Mouse (Mus musculus) frontal cortex, postnatal 25 days (tissue): ENCODE measurements around the gene Tekt3.

Source experiments
- DNase-seq, 2 experiments: peaks; one replicate each; pipeline ENCODE4 v3.0.0; 2022; ENCODE audit warnings: low spot score in 2 of 2

Gene Tekt3

DNA sequence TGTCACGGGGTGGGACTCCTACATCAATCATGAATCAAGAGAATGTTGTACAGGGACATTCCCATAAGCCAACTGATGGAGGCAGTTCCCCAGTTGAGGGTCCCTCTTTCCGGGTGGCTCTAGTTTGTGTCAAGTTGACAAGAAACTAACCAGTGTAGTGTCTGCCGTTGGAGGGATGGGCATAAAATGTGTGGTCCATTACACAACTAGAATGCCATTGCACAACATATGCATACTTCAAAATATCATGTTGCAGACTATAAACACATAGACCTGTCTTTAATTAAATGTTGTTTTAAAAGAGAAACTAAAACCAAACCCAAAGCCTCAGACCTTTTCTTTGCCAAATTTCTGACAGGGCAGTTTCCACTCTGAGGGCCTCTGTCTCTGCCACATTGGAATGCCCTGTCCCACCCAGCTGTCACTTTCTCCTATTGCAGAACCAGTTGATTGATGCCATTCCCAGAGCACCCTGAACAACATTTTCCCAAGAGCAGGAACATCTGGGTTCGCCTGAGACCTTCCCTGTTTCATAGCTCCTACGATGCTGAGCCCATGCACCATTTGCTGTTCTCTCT lies 3.0 kb upstream of the Tekt3 start:
- DNase-seq = no peak

DNA sequence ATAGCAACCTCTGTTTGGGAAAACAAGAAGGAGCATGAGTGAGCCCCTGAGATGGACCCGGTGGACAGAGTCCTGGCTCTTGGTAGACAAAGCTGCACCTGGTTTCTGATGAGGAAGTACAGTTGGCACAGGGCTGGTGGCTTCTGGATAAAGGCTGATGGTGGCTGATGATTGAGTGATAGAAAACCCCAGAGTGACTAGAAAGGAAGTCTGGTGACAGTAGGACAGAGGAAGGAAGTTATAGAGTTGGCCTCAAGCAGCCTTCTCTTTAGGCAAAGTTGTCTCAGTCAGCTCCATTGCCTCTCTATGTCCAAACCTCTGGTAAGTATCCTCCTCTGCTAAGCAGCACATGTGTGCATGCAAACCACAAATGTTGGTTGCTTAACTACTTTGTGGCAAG lies 1.5 kb upstream of the Tekt3 start:
- DNase-seq = no peak

DNA sequence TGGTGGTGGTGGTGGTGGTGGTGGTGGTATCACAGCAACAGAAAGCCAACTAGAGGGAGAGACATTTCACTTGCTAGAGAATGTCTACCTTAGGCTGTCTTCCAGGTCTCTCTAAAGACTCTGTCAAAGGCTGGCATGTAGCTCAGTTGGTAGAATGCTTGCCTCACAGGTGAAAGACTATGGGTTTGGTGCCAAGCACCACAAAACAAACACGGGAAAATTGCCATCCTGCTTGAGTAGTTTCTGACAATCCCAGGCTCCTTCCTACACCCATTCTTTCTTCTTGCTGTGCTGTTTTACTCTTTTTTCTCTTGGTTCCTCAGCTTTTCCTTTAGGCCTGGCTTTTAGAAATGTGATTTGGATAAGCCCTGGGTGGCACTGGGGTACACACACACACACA lies 5.1 kb downstream of the Tekt3 start:
- DNase-seq = no peak

DNA sequence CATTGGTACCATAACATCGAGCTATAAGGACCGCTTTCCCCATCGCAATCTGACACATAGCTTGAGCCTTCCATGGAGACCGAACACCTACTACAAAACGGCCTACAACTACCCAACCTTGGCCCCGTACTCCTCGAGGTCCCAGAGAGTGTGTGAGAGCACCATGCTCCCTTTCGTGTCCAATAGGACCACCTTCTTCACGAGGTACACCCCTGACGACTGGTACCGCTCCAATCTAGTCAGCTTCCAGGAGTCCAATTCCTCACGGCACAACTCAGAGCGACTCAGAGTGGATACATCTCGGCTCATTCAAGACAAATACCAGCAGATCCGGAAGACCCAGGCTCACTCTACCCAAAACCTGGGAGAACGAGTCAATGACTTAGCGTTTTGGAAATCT lies 8.6 kb downstream of the Tekt3 start:
- no peak for DNase-seq

DNA sequence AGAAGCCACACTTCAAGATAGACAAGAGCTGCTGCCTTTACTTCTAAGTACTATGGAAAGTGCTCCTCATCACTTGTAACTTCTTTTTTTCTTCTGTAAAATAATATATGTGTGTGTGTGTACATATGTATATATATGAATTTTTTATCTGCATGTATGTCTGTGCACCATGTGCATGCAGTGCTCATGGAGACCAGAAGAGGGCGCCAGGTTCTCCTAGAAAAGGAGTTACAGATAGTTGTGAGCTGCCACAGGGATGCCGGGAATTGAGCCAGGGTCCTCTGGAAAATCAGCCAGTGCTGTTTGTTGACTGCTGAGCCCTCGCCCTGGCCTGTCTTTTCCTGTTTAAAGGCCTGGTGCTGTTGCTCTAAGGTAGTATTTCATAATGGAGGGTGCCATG lies 23.1 kb downstream of the Tekt3 start:
- DNase-seq = no peak

DNA sequence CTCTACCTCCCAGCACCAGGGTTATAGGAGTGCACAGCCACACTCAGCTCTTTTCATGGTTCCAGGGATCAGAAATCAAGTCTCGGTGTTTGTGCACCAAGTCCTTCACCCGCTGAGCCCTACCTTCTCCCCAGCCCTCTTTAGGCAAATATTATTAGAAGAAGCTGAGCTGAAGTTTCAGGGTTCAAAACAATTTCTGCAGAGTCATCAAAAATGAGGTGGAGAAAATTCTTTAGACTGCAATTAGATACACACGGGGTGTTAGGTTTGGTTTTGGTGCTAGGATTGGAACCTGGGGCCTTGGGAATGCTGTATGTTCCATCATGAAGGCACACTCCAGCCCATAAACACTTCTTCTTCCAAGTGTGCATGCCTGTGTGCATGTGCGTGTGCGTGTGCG lies 27.2 kb downstream of the Tekt3 start:
- no peak for DNase-seq

DNA sequence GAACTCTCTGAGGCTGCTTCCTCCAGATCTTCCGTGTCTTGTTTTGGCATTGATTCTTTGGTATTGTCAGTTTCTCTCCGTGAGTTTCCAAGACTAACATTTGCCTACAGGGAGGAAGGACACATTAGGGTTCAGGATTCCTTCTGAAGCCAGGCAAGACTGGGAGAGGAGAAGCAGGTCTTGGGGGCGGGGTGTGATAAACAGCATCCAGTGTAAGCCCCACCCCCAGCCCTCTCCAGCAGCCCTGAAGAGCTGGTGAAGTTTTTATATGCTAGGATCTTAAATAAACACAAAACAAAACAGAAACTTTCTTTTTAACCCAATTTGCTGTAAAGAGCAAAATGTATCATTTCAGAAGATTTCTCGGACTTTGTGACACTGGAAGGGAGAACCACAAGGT lies 28.8 kb downstream of the Tekt3 start:
- DNase-seq = no peak

DNA sequence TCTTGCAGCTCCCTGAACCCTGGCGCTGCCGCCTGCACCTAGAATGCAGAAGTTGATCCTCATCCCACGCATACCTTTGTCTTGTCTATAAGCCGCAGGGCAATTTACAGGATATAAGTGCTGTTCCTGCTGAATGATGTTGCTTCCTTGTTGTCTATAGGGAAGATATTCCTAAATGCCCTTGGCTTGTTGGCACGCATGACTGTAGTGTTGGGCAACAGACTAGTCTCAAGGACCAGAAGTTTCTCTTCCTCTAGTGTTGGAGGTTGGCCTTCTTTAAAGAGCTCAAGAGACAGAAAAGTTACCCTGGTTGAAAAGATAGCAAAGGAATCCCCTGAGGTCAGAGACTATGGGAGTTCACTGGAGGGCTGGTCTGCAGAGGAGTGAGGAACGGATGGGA lies 29.5 kb downstream of the Tekt3 start:
- DNase-seq = no peak

DNA sequence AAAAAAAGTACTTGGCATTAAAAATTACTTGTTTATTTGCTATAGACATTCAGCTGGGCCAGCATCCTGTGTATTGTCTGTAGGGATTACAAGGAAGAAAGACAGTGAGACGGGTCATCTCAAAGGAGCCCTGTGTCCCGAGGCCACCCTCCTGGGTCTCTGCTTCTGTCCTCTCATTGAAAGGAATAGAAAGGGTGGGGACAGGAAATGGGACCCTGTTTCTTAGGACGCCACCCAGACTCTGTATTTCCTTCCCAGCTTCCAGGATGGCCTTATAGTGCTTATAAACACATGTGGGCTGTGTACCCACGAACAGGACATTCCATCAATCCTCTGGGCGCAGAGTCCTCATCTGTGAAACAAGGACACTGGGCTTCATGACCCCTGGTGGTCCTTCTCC lies 30.8 kb downstream of the Tekt3 start:
- no peak for DNase-seq

DNA sequence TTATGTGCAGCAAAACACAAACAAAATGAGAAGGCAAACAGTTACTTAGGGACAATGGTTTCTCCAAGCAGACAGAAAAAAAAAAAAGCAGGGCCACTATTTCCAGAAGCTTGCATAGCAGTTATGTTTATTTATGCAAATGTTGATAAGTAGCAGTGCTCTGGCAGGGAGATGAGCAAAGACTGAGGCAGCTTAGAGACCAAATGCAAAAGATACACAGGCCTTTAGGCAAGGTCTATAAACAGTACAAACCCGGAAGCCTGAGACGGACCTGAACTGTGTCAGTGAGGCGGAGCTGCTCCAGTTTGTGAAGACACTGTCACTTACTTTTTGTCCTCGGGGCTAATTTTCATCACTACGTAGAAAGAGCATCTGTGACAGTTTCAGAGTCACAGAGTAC lies 32.1 kb downstream of the Tekt3 start:
- no peak for DNase-seq

DNA sequence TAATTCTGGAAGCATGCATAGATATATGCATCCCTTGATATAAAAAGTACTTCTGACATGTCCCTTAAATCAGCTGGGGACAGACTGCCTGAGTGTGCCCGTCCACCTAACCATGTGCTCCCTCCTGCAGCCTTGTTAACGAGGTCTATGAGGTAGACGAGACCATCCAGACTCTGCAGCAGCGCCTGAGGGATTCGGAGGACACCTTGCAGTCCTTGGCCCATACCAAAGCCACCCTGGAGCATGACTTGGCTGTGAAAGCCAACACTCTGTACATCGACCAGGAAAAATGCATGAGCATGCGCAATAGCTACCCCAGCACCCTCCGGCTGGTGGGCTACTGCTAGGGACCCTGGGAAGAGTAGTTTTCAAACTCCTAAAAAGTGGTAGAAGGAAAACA lies 33.0 kb downstream of the Tekt3 start:
- no peak for DNase-seq

DNA sequence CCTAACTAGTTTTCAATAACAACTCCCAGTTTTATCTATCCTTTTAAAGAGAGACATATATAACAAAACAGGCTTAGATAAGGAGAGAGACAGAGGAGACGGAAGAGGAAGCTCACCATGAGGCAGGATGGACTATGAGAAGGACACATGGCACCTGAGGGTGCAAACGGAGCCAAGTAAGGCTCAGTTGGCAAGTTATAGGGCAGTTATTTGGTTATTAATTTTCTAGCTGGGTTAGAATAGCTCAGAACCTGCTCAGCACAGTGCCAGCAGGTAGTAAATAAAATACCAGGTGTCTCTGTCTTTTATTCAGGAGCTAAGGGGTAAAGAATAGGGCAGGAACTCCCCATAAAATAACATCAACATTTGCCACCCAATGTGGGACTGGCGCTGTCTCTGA lies 36.6 kb downstream of the Tekt3 start:
- DNase-seq = no peak

DNA sequence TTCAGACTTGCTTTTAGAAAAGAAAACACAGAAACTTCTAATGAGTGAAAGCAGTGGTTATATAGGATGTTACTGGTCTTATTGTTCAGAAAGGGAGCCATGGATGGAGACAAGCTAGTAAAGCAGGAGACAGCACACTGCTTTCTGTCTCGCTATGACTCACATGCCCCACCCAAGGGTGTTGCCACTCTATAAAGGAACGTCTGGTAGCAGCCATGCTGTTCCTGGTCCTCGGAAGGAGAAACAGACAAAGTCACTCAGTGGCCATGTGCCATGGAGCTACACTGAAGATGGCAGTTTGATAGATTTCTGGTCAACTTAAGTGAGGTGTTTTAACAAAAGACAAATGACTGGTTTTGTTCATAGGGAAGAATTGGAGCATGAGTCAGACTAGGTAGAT lies 37.9 kb downstream of the Tekt3 start:
- no peak for DNase-seq

DNA sequence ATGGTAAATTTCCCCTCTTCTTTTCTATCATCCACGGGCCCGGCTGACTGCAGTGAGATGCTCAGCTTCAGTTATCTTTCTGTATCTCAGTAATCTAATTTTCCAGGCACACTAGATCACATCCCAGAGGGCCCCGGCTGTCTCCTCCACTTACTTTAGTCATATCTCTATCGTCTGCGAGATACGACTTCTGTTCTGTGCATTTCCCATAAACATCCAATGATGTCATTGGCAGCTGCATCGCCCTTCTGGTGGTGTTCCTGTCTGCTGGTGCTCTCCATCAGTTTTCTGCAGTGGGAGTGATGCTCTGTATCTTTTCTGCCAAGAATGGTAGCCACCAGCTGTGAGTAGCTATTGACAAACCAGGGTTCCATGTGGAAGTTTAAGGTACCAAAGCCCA lies 41.8 kb downstream of the Tekt3 start:
- DNase-seq = no peak

DNA sequence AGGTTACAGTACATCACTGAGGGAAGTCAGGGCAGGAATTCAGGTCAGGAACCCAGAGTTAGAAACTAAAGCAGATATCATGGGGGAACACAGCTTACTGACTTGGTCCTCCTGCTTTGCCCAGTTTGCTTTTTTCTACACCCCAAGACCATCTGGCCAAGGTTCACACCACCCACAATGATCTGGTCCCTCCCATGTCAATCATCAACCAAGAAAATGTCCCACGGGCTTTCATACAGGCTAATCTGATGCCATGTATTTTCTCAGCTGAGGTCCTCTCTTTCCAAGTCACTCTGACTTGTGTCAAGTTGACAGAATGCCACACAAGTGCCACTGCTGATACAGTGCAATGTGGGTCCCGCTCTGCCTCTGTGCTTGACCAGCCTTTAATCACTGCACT lies 42.6 kb downstream of the Tekt3 start:
- no peak for DNase-seq

DNA sequence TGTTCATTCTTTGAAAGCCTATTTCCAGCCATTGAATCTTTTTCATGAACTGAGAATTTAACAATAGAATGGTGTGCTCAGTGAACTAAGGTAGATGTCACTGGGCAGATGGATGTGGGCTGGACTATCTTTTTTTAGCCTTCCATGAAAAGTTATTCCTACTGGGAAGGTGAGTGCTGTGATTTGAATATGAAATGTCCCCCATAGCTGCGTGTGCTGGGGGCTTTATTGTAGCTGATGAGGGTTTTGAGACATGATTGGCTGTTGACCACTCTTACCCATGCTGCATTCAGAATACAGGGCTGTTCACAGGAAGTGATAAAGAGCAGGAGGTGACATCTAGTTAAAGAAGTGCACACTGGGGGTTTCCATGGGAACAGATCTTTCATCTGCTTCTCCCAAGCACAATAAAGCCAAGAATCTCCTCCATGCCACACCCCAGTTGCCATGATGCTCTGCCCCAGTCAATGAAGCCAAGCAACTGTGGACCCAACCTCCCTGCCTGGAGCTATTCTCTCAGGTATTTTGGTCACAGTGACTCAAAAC lies 47.8 kb downstream of the Tekt3 start:
- no peak for DNase-seq

DNA sequence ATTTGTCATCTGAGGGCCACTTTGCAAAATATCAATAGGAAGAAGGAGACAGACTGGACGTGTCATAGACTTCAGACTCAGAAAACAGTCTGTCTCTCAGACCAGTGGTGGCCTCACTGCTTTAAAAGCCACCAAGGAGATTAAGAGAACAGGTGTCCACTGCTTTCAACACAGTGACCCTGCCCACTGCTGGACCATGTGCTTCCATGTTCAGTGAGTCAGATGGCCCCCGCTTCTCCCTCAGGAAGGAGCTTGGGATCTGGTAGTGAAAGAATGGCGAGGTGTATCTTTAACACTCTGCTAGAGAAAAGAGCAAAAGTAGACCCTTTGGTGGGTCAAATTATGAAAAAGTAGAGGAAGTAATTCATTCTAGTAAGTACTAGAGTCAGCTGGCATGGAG lies 48.9 kb downstream of the Tekt3 start:
- no peak for DNase-seq

DNA sequence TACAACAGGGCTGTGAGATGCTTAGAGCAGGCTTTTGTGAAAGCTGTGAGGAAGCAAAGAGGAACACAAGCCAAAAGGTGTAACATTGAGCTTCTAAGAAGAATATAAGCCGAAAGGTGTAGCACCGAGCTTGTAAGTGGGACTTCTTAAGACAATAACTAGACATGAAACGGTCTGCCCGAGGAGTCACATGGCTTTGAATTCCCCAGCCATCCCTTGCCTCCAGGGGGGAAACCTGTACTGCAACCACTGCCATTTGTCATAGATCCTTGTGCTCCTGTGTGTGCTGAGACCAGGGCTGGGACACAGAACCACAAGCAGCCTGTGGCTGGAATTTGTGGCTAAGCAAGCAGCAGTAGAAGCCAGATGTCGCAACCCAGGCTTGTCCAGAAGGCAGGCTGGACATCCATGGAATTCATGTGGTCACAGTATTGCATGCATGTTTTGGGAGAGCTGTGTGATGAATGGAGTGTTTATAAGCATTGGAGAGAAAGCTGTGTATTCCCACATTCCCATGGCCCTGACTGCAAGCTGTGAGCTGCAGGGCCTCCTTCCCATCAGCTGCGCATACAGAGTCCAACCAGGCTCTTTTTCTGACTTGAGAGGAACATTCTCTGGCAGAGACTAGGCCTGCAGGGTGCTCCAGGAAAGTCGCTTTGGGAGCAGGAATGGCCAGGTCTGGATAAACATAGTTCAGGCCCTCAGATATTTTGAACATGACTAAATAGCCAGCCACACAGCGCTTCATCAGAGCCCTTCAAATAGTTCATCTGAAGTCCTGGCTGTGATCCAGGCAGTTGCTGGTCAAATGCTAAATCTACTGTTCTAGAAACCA lies 53.6 kb downstream of the Tekt3 start:
- DNase-seq = no peak

DNA sequence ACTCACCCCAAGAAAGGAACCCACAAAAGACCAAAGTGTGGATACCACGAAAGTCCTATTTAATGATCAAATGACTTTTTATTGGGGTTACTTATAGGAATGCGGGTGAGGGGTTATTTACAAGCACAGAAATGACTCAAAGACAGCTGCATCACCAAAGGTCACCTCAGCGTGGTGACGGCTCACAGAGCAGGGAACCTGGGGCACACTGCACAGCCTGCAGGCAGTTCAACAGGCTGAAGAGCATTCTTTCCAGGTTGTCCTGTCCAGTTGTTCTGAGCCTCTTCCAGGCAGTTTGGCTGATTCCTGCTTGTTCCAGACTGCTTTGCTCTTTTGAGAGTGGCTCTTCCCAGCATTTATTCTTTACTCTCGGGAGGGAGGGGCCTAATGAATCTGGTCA lies 55.2 kb downstream of the Tekt3 start:
- DNase-seq = no peak

DNA sequence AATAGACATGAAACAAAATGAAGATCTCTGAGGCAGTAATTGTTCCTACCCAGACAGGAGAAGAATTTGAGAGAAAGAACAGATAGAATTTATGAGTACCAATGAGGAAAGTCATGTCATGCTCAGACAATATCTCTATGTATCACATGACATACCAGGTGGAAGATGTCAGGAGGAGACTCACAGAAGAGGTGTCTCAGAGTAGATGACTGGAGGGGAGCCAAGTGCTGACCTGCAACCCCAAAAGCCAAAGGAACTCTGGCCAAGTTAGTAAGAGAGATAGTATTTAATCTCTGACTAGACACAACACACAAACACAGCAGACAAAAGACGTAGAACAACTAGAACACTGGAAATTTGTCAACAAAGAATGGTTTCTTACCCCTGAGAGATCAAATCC lies 55.8 kb downstream of the Tekt3 start:
- DNase-seq = no peak

DNA sequence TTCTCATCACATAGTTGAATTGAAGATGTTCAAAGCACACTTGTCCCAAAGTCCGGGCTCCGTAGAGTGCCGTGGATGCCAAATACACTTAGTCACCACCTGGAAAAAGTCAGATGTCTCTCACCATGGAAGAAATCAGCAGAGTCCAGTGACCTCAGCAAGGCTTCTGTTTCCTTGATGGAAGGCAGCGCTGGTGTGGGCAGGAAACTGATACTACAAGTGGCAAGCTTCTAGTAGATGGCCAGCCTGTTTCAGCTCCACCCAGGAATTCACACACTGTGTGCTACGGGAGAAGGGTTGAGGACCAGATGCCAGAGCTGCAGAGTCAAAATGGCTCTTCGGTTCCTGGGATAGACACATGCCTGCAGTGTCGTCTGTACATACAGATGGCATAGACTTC lies 58.3 kb downstream of the Tekt3 start:
- DNase-seq = no peak

DNA sequence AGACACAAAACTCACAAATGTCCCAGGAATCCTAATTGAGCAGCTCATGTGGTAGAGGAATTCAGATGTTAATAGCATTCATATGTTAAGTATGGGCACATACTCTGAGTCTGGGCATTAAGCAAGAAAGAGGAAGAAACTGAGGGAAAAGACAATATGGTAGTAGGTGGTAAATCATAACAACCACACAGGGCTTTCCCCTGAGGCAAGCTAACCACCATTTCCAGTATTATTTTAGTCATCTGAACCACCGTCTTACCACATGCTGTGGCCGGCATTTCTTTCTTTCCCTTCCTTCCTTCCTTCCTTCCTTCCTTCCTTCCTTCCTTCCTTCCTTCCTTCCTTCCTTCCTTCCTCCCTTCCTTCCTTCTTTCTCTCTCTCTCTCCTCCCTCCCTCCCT lies 60.8 kb downstream of the Tekt3 start:
- DNase-seq = no peak

DNA sequence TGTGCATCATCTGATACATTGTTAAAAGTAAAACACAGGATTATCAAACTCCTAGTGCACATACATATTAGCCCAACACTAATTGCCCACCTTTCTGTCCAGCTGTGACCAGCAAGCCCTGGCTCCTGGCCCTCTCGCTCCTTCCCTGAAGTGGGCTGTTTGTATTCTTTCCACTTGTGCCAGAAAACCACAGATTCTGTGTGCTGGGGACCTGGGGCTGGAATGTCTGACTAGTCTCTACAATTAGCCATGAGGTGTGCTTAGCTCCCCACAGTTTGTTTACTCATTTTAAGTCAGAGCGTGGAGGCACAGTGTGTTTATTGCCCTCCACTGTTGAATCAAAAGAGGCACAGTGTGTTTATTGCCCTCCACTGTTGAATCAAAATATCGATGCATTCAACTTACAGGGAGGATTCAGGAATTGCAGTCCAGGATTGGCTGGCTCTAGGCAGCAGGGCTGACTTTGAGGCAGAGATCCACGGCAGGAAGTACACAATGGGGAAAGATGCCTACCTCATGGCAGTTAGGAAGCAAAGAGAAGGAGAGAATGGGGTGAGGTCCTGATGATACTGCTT lies 61.4 kb downstream of the Tekt3 start:
- DNase-seq = no peak
